Mouse (Mus musculus) NIH3T3 (cell line): ENCODE data around the gene Cybrd1.

Source experiments
- DNase-seq: peaks from one replicate; pipeline ENCODE4 v3.0.0-alpha.2; 2012; ENCODE audit warnings: low read depth

Gene Cybrd1

DNA sequence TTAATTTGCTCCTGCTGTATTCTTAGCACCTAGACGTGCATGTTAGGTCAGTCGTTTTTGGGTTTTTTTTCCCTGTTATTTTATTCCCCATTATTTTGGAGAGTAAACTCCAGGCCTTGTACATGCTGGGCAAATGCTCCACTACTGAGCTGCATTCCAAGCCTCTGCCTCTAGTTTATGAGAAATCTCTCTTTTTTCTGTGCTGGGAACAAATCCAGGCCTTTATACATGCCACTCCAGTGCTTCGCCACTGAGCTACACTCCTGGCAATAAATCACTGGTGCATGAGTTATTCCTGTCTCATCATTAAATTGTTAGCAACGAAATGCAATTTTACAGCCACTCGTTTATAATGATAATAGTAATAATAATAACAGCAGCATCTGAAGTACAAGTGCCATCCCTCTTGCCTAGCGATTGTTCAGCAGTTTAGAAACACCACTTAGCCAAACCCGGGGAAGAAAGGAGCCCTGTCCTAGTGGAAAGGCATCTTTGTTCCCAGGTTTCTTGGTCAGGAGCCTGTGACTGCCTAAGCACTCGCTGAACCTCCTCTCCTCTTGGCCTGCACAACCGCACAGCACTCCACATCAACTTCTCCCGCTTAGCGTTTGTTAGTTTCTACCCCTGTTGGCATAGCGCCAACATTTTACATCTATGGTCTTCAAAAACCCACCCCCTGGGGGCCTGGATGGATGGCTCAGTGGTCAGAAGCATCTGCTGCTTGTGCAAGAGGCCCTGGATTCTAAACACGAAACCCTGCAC lies 4.7 kb downstream of the Cybrd1 start:
- peak; percentile 33 for DNase-seq

DNA sequence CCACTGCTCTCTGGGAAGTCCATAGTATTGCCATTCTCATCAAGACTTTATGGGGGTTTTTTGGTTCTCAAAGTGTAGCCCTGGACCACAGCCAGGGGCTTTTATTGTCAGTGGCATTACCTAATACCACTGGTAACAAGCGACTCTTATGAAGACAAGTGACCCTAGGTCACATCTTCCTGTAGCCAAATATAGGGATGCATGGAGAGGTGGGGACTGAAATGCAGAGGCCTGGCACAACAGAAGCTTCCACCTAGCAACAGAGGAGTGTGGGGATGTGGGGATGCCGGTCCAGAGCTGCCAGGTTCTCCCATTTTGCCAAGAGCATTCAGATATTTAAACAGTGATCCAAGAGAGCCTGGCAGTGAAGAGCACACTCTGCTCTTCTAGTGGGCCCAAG lies 5.9 kb downstream of the Cybrd1 start:
- no peak for DNase-seq

GRCm38 (mm10) chr2:71127779-71128534 lies 10.2 kb downstream of the Cybrd1 start:
- no peak for DNase-seq

- no peak for DNase-seq
These were observed 12.6 kb downstream of the Cybrd1 start for GRCm38 (mm10) chr2:71130366-71130765.

DNA sequence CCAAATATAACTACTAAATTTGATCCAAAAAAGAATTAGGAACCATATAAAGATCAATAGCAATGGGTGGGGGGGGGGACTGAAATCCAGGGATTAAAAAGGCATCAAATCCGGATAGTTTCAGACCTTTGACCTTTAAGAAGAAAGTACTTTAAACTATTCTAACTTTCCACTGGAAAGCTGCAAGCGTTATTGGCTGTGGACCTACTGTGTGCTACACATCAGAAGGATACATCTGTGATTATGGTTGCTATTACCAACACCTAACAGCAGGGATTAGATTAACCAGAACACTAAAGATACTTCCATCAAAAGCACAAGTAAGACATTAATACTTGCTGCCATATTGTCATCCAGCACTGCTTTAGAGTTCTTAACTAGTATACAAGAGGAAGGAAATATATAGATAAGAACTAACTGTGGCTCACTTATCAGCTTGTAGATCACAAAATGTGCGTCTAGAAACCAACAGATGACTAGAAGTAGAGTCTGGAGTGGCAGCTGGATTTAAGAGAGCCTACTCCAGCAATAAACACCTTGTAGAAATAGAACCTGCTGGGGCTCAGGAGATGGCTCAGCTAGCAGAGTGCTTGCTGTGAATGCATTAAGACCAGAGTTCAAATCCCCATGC lies 14.3 kb downstream of the Cybrd1 start:
- DNase-seq: no peak

DNA sequence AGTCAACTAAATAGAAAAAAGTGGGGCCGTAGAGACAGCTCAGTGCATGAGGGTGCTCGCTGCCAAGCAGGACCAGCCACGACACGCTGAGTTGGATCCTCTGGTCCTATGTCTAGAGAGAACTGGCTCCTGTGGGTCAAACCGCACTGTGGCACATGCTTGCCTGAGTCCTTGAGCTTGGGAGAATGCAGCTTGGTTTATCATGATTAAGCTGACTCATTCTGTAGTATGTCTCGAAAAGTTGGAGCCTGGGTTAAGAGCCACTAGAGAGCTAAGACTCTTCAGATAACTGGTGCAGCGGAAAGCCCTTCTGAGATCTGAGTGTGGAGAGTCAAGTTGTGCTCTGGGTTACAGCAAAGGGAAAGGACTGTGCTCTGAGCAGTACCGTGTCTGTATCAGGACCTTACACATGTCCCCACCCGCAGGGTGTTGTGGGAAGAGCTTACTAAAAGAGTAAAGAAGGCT lies 16.4 kb downstream of the Cybrd1 start:
- DNase-seq: peak; percentile 14

DNA sequence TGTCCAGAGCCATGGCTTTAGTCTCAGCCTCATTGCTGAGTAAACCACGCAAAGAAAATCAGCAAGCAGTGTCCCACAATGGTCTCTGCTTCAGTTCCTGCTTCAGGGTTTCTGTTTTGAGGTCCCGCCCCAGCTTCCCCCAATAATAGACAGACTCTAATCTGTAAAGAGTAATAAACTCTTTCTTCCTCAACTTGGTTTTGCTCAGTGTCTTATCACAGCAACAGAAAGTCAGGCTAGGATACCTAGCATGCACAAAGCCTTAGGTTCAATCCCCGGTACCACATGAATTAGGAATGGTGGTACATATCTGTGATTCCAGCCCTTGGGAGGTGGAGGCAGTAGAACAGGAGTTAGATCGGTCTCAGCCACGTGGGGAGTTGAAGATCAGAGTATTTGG lies 17.1 kb downstream of the Cybrd1 start:
- no peak for DNase-seq

DNA sequence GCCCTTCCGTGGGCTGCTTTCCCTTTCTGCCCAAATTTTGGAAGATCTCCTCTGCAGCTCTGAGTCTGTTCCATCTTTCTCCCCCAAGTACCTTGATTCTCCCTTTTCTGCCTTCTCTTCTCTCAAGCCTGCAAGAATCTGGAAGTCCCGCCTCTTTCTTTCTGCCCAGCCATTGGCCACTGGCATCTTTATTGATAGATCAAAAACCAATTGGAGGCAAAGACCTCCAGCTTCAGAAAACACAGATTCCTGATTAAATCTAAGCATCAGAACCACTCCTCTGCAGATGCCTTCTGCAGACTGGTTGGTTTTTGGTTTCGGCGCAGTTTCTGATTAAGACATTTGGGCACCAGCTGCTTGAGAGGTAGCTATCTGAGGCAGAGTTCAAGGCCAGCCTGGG lies 22.9 kb downstream of the Cybrd1 start:
- peak; percentile 17 for DNase-seq

DNA sequence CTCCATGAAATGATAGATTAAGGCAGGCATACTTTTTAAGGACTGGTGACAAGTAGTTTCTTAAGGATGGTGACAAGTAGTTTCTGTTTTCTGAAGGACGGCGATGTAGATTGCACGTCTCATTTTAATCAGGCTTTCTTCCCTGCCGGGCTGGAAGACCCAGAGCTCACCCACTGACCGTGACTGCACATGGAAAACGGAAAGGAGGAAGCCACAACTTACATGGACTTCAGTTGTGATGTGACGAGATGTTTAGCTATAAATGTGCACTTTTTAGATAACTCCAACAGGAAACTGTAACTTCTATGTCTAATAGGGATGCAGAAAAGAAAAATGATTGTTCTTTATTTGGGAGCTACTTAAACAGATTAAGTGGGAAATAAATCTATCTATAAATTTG lies 24.7 kb downstream of the Cybrd1 start:
- DNase-seq: no peak

GRCm38 (mm10) chr2:71145853-71146252 lies 28.1 kb downstream of the Cybrd1 start:
- no peak for DNase-seq

DNA sequence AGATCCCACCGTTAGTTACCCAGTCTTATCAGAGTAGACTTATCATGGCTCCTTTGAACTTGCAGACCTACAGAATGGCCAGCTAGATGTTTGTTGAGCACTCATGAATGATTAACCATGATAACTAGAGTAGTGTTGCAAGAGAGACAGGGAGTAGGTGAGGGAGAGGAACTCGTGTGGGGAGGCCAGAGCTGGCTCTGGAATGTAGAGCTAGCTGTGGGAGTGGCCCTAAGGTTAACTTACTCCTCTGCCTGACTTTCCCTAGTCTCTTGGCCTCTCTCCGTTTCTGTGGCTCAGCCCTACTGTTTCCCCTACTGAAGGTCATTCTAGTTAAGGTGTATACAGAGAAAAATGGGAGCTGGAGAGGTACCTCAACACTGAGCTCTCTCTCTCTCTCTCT lies 28.5 kb downstream of the Cybrd1 start:
- no peak for DNase-seq

DNA sequence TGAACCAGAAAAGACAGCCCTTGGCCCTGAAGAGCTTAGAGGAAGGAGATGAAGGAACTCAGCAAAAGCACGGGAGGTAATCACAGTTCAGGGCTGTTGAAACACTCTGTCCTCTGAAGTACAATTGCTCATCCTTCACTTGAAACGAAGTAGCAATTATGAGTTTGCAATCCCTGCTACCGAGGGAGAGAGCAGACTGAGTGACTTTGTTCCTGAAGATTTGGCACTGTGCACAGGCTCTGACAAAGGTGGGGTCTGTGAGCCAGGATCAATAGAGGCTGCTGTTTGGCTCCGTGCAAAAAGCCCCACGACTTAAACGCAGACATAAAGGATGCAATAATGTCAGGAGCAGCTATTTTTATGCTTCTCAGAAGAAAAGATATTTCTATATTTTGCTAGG lies 30.1 kb downstream of the Cybrd1 start:
- DNase-seq: no peak

GRCm38 (mm10) chr2:71152170-71152569 lies 34.4 kb downstream of the Cybrd1 start:
- DNase-seq: no peak

- DNase-seq: peak; percentile 87
These were observed 37.8 kb downstream of the Cybrd1 start for GRCm38 (mm10) chr2:71155486-71155885.

- no peak for DNase-seq
These were observed 38.7 kb downstream of the Cybrd1 start for GRCm38 (mm10) chr2:71156446-71156845.

- DNase-seq: no peak
These were observed 40.2 kb downstream of the Cybrd1 start for GRCm38 (mm10) chr2:71157881-71158280.

DNA sequence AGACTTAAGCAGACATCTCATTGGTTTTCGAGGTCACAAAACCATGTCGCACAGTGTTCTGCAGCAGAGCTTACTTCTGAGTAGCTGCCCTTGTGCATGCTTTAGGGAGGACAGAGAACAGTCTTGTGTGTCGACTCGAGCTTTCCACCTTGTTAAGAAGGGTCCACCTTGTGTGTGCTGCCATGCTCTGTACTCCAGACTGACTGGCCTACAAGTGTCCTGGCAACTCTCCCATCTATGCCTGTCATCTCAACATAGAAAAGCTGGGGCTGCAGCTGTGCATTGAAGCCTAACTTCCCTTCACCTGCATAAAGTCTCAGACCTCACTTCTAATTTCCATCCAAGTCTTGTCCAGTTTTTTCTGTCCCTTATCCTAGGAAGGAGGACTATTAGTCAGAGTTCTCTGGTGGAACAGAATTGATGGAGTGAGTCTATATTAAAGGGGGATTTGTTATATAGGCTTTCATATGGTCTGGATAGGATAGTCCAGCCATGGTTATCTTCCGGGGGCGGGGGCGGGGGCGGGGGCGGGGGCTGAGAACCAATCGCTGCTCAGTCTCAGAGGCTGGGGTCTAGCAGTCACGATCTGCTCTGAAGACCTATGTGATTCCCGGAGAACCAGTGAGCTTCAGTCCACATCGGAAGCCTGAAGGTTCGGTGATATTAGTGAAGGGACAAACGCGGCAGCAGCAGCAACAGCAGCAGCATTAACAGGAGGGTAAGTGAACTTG lies 42.0 kb downstream of the Cybrd1 start:
- no peak for DNase-seq

- DNase-seq: no peak
These were observed 42.7 kb downstream of the Cybrd1 start for GRCm38 (mm10) chr2:71160307-71160861.

DNA sequence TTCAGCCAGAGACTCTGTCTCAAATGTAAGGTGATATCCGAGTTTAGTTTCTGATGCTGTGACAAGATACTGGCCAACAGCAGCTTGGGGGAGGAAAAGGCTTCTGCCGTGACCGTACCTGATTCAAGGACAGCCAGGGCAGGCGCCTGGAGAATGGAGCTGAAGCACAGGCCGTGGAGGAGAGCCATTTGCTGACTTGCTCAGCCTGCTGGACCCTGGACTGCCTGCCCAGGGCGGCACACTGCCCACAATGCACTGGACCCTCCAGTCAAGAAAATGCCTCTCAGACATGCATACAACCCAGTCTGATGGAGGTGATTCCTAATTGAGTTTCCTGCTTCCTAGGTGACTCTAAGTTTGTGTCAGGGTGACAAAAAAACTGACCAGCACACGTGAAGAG lies 43.8 kb downstream of the Cybrd1 start:
- no peak for DNase-seq

DNA sequence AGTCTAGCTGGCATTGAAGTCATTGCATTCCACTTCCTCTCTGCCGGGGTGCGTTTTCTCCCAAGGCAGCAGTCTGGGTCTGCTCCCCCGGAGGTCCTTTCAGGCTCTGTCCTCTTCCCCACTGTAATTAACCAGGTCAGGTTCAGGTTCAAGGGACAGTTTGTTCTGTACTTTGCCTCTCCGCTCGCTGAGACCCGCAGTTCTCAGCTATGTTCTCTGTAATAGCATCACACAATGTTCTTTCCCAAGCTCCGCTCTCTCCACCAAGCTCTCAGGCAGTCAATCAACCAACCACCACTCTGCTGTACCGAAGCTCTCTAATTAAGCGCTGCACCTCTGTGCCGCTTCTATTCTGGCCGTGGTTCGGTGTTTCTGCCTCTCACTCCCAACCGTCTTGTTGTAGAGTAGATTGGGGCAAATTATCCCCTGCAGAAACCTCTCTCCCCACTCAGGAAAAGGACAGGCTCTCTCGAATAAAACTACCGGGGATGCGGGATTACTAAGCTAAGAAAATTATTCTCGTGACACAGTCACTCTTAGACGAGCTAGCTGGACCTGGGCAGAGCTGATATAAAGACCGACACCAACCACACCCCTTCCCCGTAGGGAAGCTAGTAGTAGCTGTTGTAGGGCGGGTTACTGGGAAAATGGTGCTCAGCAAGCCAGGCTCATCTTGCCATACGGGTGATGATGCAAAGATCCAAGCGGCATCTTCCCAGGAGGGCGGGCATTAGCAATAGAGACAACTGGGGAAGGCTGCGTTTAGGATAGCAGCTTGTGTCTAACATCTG lies 45.3 kb downstream of the Cybrd1 start:
- no peak for DNase-seq

DNA sequence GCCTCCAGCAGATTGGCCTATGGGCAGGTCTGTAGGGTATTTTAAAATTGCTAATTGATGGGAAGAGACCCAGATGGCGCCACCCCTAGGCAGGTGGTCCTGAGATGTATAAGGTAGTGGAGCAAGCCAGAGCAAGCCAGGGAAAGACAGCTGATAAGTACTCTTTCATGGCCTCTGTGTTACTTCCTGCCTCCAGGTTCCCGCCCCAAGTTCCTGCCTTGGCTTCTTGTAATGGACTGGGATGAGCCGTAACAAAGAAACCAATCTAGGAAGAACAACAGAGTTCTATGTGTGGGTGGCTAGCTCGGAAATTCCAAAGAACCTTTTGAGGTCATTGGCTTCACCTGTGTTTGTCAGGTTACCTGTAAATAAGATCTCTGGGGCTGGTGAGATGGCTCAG lies 49.5 kb downstream of the Cybrd1 start:
- DNase-seq: no peak
